Mouse (Mus musculus) neural tube, embryonic 14.5 days (tissue): ENCODE measurements around the gene Myo6. TPM values are rescaled to one million over a fixed set of nuclear protein-coding genes. Genes with fewer than 3 reads are reported as not detected.

Source experiments
- ATAC-seq: fragments of 200-750 bp; cut with Nextera tagmentation; 2 replicates; pipeline ENCODE4 v1.8.0; 2017; ENCODE audit warnings: low read depth, mild to moderate bottlenecking, moderate TSS enrichment, moderate library complexity
- H3K27ac ChIP-seq: fragments of 300-500 bp; sonication (generic); 2 replicates; pipeline ENCODE4 v1.5.1; 2014; ENCODE audit warnings: low read depth, mild to moderate bottlenecking, control low read depth, low read length, moderate library complexity, mixed read lengths
- H3K27me3 ChIP-seq: fragments of 300-500 bp; sonication (generic); 2 replicates; pipeline ENCODE4 v1.6.1; 2014; ENCODE audit warnings: low read length; ENCODE audit not compliant: control insufficient read depth, insufficient read depth
- H3K36me3 ChIP-seq: fragments of 300-500 bp; sonication (generic); 2 replicates; pipeline ENCODE4 v1.6.1; 2014; ENCODE audit warnings: low read length, mixed read lengths; ENCODE audit not compliant: control insufficient read depth, insufficient read depth
- H3K4me1 ChIP-seq: fragments of 300-500 bp; sonication (generic); 2 replicates; pipeline ENCODE4 v1.6.1; 2014; ENCODE audit warnings: low read length; ENCODE audit not compliant: control insufficient read depth, insufficient read depth
- H3K4me2 ChIP-seq: fragments of 300-500 bp; sonication (generic); 2 replicates; pipeline ENCODE4 v1.6.1; 2014; ENCODE audit warnings: mild to moderate bottlenecking, low read depth, low read length, control low read depth
- H3K4me3 ChIP-seq: fragments of 300-500 bp; sonication (generic); 2 replicates; pipeline ENCODE4 v1.5.1; 2014; ENCODE audit warnings: low read depth, low read length, control low read depth, mixed read lengths
- H3K9ac ChIP-seq: fragments of 300-500 bp; sonication (generic); replicated peaks from 2 replicates; pipeline ENCODE4 v1.6.1; 2014; ENCODE audit warnings: low read depth, mild to moderate bottlenecking, control low read depth, low read length, mixed read lengths
- H3K9me3 ChIP-seq: fragments of 300-500 bp; sonication (generic); 2 replicates; pipeline ENCODE4 v1.6.1; 2016; ENCODE audit warnings: low read length; ENCODE audit not compliant: control insufficient read depth
- whole genome bisulfite sequencing: fragments of 180-500 bp; shearing (Covaris S2); extraction: QIAGEN DNeasy Blood & Tissue Kit; methylation state at CpG from one replicate; pipeline ENCODE4 v1.1.7; 2014; 5-methylcytosine and 5-hydroxymethylcytosine counted together
- polyA plus RNA-seq: library from polyadenylated mRNA; unstranded; fragments of >200 nt; fragmentation: Nextera tagmentation; extraction: Ambion mirVana; gene quantifications from 2 replicates; pipeline ENCODE4 v1.2.1, GENCODE M21; 2014

The Myo6 gene
- polyA plus RNA-seq, 1 experiment from 2014 or later, result 26.0 TPM

DNA sequence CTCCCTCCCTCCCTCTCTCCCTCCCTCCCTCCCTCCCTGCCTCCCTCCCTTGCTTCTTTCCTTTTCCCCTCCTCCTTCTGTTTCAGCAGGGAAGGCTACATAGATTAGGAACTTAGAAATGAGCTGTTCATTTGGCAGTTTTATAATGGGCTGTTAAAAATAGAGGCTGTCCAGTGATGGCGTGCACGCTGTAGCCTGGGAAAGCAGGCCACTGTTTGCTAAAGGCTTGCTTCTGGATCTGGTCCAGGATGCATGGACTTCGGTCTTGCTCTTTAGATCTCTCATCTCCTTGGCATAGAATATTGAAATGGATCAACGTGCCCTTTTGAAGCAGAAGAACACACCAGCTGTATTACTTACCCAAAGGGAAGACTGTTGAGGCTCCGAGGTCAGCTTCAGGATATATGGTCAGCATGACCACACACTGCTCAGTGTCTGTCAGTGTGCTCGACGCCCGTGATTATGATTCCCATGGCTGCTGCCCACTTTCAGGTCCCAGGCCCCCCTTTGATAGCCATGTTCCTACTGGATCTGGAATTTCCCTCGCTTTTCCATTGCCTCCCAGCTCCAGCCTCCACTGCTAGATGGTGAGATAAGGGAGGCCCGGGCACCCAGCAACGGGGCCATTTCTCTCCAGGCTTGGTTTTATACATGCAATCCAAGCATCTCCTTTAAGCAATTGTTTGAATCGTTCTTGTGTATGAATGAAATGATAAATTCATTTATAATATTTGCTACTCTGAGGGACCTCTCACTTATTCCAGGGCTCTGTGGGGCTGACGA lies 12.1 kb downstream of the Myo6 start:
- WGBS, result 83% methylated on average over 13 of the region's 13 CpGs
- Histone ChIP-seq H3K9me3 (no peaks in the 10 kb centered on the region), H3K9ac (no peak overlapping the region), H3K27ac (no peak overlapping the region), H3K4me1 (no peaks in the 10 kb centered on the region), H3K36me3 (no peaks in the 10 kb centered on the region), H3K4me2 (no peak overlapping the region), H3K4me3 (no peak overlapping the region), H3K27me3 (no peaks in the 10 kb centered on the region)
- no peak for ATAC-seq

DNA sequence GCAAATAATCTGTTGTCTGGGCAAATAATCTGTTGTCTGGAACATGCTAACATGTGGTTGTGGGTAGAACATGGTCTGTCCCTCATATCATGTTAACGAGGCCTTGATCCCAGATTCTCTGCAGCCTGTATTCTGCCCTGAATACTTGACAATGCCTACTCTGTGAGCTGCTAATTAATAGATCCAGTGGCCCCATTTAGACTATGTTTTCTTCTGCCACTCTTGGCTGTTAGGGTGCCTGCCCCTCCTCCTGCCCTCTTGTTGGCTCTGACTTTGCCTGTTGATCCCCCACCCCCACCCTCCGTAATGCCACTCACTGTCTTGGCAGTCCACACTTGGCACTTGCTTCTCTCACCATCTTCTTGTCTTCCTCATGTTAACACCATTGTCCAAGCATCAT lies 13.8 kb downstream of the Myo6 start:
- Histone ChIP-seq H3K9me3 (no peaks in the 10 kb centered on the region), H3K36me3 (no peaks in the 10 kb centered on the region), H3K27ac (no peak overlapping the region), H3K4me2 (no peak overlapping the region), H3K4me1 (no peaks in the 10 kb centered on the region), H3K4me3 (no peak overlapping the region), H3K9ac (no peak overlapping the region), H3K27me3 (no peaks in the 10 kb centered on the region)
- ATAC-seq, result no peak
- 78% methylated on average over 2 of the region's 2 CpGs for WGBS

DNA sequence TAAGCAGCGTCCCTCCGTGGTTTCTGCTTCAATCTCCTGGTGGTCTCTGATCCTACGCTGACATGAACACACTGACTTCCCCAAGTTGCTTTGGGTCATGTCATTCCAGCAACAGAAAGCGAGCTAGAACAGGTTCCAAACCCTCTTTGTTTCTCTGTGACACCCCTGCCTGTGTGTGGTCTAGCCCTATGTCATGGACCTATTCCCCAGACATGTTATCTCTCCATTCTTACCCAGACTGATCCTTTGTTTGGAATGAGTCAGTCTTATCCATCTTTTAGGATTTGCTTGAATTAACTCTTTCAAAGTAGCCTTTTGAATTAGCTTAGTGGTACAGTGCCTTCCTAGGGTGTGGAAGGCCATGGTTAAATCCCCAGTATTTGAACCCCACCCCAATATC lies 14.9 kb downstream of the Myo6 start:
- Histone ChIP-seq H3K4me3 (no peak overlapping the region), H3K36me3 (no peaks in the 10 kb centered on the region), H3K9ac (no peak overlapping the region), H3K27me3 (no peaks in the 10 kb centered on the region), H3K4me2 (no peak overlapping the region), H3K9me3 (no peaks in the 10 kb centered on the region), H3K4me1 (no peaks in the 10 kb centered on the region), H3K27ac (no peak overlapping the region)
- 85% methylated on average over 4 of the region's 4 CpGs for WGBS
- no peak for ATAC-seq

DNA sequence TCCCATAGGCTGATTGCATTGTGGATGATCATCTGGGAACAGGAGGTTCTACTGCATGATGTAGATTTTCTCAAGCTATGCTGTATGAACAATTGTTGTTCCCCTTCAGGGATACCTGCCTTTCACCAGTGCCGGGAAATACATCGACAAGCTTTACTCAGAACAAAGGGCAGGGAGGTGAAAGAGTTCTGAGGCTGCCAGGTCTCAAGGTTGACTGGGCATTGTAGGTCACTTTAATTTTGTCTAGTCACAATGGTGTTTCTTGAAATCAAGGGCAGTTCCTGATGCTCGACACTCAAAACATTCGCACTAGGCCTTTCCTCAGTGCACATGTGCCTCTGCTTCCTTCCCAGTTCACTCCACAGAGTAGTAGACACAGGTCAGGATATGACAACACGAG lies 15.9 kb downstream of the Myo6 start:
- no peak overlapping the region for H3K4me3 ChIP-seq
- H3K4me1 ChIP-seq, result no peaks in the 10 kb centered on the region
- H3K36me3 ChIP-seq, result no peaks in the 10 kb centered on the region
- no peak for ATAC-seq
- 80% methylated on average over 5 of the region's 5 CpGs for WGBS
- H3K27me3 ChIP-seq, result no peaks in the 10 kb centered on the region
- no peak overlapping the region for H3K27ac ChIP-seq
- no peak overlapping the region for H3K4me2 ChIP-seq
- no peak overlapping the region for H3K9ac ChIP-seq
- H3K9me3 ChIP-seq, result no peaks in the 10 kb centered on the region

DNA sequence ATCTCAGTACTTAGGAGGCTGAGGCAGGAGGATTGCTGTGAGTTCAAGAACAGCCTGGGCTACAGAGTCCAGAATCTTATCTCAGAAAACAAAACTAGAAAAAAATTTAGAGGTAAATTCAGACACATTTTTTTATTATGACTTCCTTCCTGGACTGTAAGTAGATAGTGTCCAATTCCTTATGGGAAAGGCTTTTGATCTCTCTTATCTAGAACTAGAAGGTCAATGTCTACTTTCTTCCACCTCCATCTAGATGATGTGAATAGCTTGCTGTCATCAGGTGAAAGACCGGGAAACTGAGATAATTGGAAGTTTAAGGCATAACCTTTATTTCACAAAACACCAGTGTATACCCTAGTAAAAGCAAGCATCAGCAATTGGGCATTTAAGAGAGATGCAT lies 16.9 kb downstream of the Myo6 start:
- Histone ChIP-seq H3K9ac (no peak overlapping the region), H3K27ac (no peak overlapping the region), H3K36me3 (no peaks in the 10 kb centered on the region), H3K9me3 (no peaks in the 10 kb centered on the region), H3K4me2 (no peak overlapping the region), H3K27me3 (no peaks in the 10 kb centered on the region), H3K4me1 (no peaks in the 10 kb centered on the region), H3K4me3 (no peak overlapping the region)
- no peak for ATAC-seq
- 94% methylated on average over 1 of the region's 1 CpGs for WGBS

GRCm38 (mm10) chr9:80184138-80184537 lies 19.3 kb downstream of the Myo6 start:
- H3K4me1 ChIP-seq, result no peaks in the 10 kb centered on the region
- no peak overlapping the region for H3K27ac ChIP-seq
- 59% methylated on average over 5 of the region's 5 CpGs for WGBS
- H3K9ac ChIP-seq, result no peak overlapping the region
- no peaks in the 10 kb centered on the region for H3K36me3 ChIP-seq
- no peak for ATAC-seq
- H3K9me3 ChIP-seq, result no peaks in the 10 kb centered on the region
- no peaks in the 10 kb centered on the region for H3K27me3 ChIP-seq
- H3K4me2 ChIP-seq, result no peak overlapping the region
- H3K4me3 ChIP-seq, result no peak overlapping the region

DNA sequence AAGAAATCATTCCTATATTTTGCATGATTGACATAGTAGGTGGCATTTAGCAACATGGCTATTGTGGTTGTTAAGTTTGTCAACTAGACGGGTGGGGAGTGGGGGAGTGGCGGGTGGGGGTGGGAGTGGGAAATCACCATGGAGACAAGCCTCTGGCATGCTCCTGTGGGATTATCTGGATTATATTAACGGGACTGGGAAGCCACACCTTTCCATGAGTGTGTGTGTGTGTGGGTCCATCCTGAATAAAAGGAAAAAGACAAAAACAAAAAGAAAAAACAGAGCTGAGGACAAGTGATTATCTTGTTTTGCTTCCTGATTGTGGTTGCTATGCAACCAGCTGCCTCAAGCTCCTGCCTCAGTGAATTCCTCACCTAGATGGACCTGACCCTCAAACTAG lies 20.9 kb downstream of the Myo6 start:
- WGBS, result 46% methylated on average over 3 of the region's 3 CpGs
- Histone ChIP-seq H3K4me3 (no peak overlapping the region), H3K9ac (no peak overlapping the region), H3K27ac (no peak overlapping the region), H3K27me3 (no peaks in the 10 kb centered on the region), H3K36me3 (no peaks in the 10 kb centered on the region), H3K4me2 (no peak overlapping the region), H3K9me3 (no peaks in the 10 kb centered on the region), H3K4me1 (no peaks in the 10 kb centered on the region)
- no peak for ATAC-seq

GRCm38 (mm10) chr9:80186693-80187092 lies 21.9 kb downstream of the Myo6 start:
- H3K9ac ChIP-seq, result no peak overlapping the region
- H3K9me3 ChIP-seq, result no peaks in the 10 kb centered on the region
- no peak overlapping the region for H3K4me3 ChIP-seq
- 87% methylated on average over 8 of the region's 8 CpGs for WGBS
- H3K27ac ChIP-seq, result no peak overlapping the region
- H3K4me2 ChIP-seq, result no peak overlapping the region
- no peaks in the 10 kb centered on the region for H3K4me1 ChIP-seq
- ATAC-seq, result no peak
- H3K36me3 ChIP-seq, result no peaks in the 10 kb centered on the region
- no peaks in the 10 kb centered on the region for H3K27me3 ChIP-seq

GRCm38 (mm10) chr9:80188324-80188893 lies 23.6 kb downstream of the Myo6 start:
- H3K36me3 ChIP-seq, result no peaks in the 10 kb centered on the region
- ATAC-seq, result no peak
- H3K9me3 ChIP-seq, result no peaks in the 10 kb centered on the region
- H3K4me2 ChIP-seq, result no peak overlapping the region
- no peak overlapping the region for H3K9ac ChIP-seq
- no peak overlapping the region for H3K27ac ChIP-seq
- H3K4me3 ChIP-seq, result no peak overlapping the region
- no peaks in the 10 kb centered on the region for H3K27me3 ChIP-seq
- WGBS, result 54% methylated on average over 5 of the region's 5 CpGs
- H3K4me1 ChIP-seq, result no peaks in the 10 kb centered on the region
